Mouse (Mus musculus) heart, embryonic 10.5 days (tissue): ENCODE data around the gene Phyhd1. TPM values are rescaled to one million over a fixed set of nuclear protein-coding genes. Genes with fewer than 3 reads are reported as not detected.
A peak's percentile ranks its signal among the peaks of the same experiment; 100 is the strongest.

Experiments used
- DNase-seq: peaks from one replicate; pipeline ENCODE4 v3.0.0-alpha.2; 2017; ENCODE audit warnings: low spot score
- H3K27ac ChIP-seq: fragments of 300-500 bp; sonication (generic); 2 replicates; pipeline ENCODE4 v1.5.1; 2016; ENCODE audit warnings: mild to moderate bottlenecking
- H3K27me3 ChIP-seq: fragments of 300-500 bp; sonication (generic); 2 replicates; pipeline ENCODE4 v1.6.1; 2016; ENCODE audit warnings: mild to moderate bottlenecking; ENCODE audit not compliant: poor library complexity, insufficient read depth, severe bottlenecking
- H3K36me3 ChIP-seq: fragments of 300-500 bp; sonication (generic); 2 replicates; pipeline ENCODE4 v1.6.1; 2016; ENCODE audit warnings: mild to moderate bottlenecking, moderate library complexity
- H3K4me1 ChIP-seq: fragments of 300-500 bp; sonication (generic); 2 replicates; pipeline ENCODE4 v1.6.1; 2016; ENCODE audit warnings: mild to moderate bottlenecking
- H3K4me3 ChIP-seq: fragments of 300-500 bp; sonication (generic); 2 replicates; pipeline ENCODE4 v1.5.1; 2016; ENCODE audit warnings: mild to moderate bottlenecking, moderate library complexity
- H3K9me3 ChIP-seq: fragments of 300-500 bp; sonication (generic); 2 replicates; pipeline ENCODE4 v1.6.1; 2016; ENCODE audit warnings: mild to moderate bottlenecking, moderate library complexity
- WGBS: fragments of 180-500 bp; shearing (Covaris S2); methylation state at CpG from one replicate; pipeline ENCODE4 v1.1.7; 2016; 5-methylcytosine and 5-hydroxymethylcytosine counted together
- polyA plus RNA-seq: library from polyadenylated mRNA; unstranded; fragments of >200 nt; fragmentation: Nextera tagmentation; extraction: Ambion mirVana; gene quantifications from 2 replicates; pipeline ENCODE4 v1.2.1, GENCODE M21; 2016

Gene Phyhd1
- polyA plus RNA-seq, 1 experiment from 2014 or later, result 5.2 TPM

GRCm38 (mm10) chr2:30259131-30260064, 6.6 kb upstream of the Phyhd1 start:
- H3K4me3 ChIP-seq, result no peak overlapping the region
- peaks cover 31% of the 10 kb centered on the region for H3K4me1 ChIP-seq
- peak overlapping the region; percentile 42 for H3K27ac ChIP-seq
- no peaks in the 10 kb centered on the region for H3K27me3 ChIP-seq
- DNase-seq, result no peak
- WGBS, result 78% methylated on average over 15 of the region's 15 CpGs
- no peaks in the 10 kb centered on the region for H3K9me3 ChIP-seq
- H3K36me3 ChIP-seq, result peaks cover 96% of the 10 kb centered on the region

GRCm38 (mm10) chr2:30261064-30261736, 4.8 kb upstream of the Phyhd1 start:
- WGBS, result 82% methylated on average over 4 of the region's 4 CpGs
- no peaks in the 10 kb centered on the region for H3K27me3 ChIP-seq
- no peak overlapping the region for H3K27ac ChIP-seq
- DNase-seq, result no peak
- no peak overlapping the region for H3K4me3 ChIP-seq
- H3K9me3 ChIP-seq, result no peaks in the 10 kb centered on the region
- peaks cover 85% of the 10 kb centered on the region for H3K36me3 ChIP-seq
- peaks cover 49% of the 10 kb centered on the region for H3K4me1 ChIP-seq

GRCm38 (mm10) chr2:30261921-30262839, 3.8 kb upstream of the Phyhd1 start:
- Histone ChIP-seq H3K27me3 (no peaks in the 10 kb centered on the region), H3K27ac (peak overlapping the region; percentile 24; the same call in 1 of the 2 replicates), H3K4me3 (no peak overlapping the region), H3K36me3 (peaks cover 75% of the 10 kb centered on the region), H3K9me3 (no peaks in the 10 kb centered on the region), H3K4me1 (peaks cover 58% of the 10 kb centered on the region)
- no peak for DNase-seq
- 89% methylated on average over 18 of the region's 18 CpGs for WGBS

- Histone ChIP-seq H3K4me1 (peaks cover 53% of the 10 kb centered on the region), H3K36me3 (peaks cover 67% of the 10 kb centered on the region), H3K9me3 (no peaks in the 10 kb centered on the region), H3K4me3 (no peak overlapping the region), H3K27ac (no peak overlapping the region), H3K27me3 (no peaks in the 10 kb centered on the region)
- 57% methylated on average over 4 of the region's 4 CpGs for WGBS
- DNase-seq, result no peak
Observed at GRCm38 (mm10) chr2:30262840-30263441, 3.1 kb upstream of the Phyhd1 start.

GRCm38 (mm10) chr2:30263811-30264210, 2.2 kb upstream of the Phyhd1 start:
- Histone ChIP-seq H3K9me3 (no peaks in the 10 kb centered on the region), H3K4me1 (peaks cover 48% of the 10 kb centered on the region), H3K36me3 (peaks cover 58% of the 10 kb centered on the region), H3K4me3 (no peak overlapping the region), H3K27me3 (no peaks in the 10 kb centered on the region), H3K27ac (0 out of 2 replicates have a peak overlapping the region, but pooled peaks have one; percentile 10)
- DNase-seq, result no peak
- 87% methylated on average over 6 of the region's 6 CpGs for WGBS

GRCm38 (mm10) chr2:30264671-30265519, 1.1 kb upstream of the Phyhd1 start:
- no peaks in the 10 kb centered on the region for H3K9me3 ChIP-seq
- no peak for DNase-seq
- peaks cover 43% of the 10 kb centered on the region for H3K4me1 ChIP-seq
- H3K4me3 ChIP-seq, result no peak overlapping the region
- peaks cover 48% of the 10 kb centered on the region for H3K36me3 ChIP-seq
- H3K27ac ChIP-seq, result peak overlapping the region; percentile 85
- H3K27me3 ChIP-seq, result no peaks in the 10 kb centered on the region
- 73% methylated on average over 7 of the region's 7 CpGs for WGBS

- H3K36me3 ChIP-seq, result peaks cover 32% of the 10 kb centered on the region
- WGBS, result 18% methylated on average over 4 of the region's 4 CpGs
- peak overlapping the region; percentile 29 for H3K4me3 ChIP-seq
- H3K4me1 ChIP-seq, result peaks cover 46% of the 10 kb centered on the region
- no peaks in the 10 kb centered on the region for H3K27me3 ChIP-seq
- H3K27ac ChIP-seq, result peak overlapping the region; percentile 85
- no peaks in the 10 kb centered on the region for H3K9me3 ChIP-seq
- no peak for DNase-seq
Observed at GRCm38 (mm10) chr2:30266392-30266941, 464 bp downstream of the Phyhd1 start.

GRCm38 (mm10) chr2:30267466-30267865, 1.5 kb downstream of the Phyhd1 start:
- Histone ChIP-seq H3K4me1 (peaks cover 46% of the 10 kb centered on the region), H3K4me3 (no peak overlapping the region), H3K9me3 (no peaks in the 10 kb centered on the region), H3K36me3 (peaks cover 22% of the 10 kb centered on the region), H3K27ac (no peak overlapping the region), H3K27me3 (no peaks in the 10 kb centered on the region)
- 93% methylated on average over 2 of the region's 2 CpGs for WGBS
- no peak for DNase-seq

GRCm38 (mm10) chr2:30268371-30268770, 2.4 kb downstream of the Phyhd1 start:
- no peak for DNase-seq
- H3K27me3 ChIP-seq, result no peaks in the 10 kb centered on the region
- 46% methylated on average over 4 of the region's 4 CpGs for WGBS
- peaks cover 42% of the 10 kb centered on the region for H3K4me1 ChIP-seq
- H3K4me3 ChIP-seq, result no peak overlapping the region
- peak overlapping the region; percentile 52 for H3K27ac ChIP-seq
- H3K9me3 ChIP-seq, result no peaks in the 10 kb centered on the region
- H3K36me3 ChIP-seq, result peaks cover 18% of the 10 kb centered on the region

- no peaks in the 10 kb centered on the region for H3K9me3 ChIP-seq
- DNase-seq, result no peak
- H3K27ac ChIP-seq, result peak overlapping the region; percentile 47; the same call in 1 of the 2 replicates
- H3K36me3 ChIP-seq, result peaks cover 8% of the 10 kb centered on the region
- H3K27me3 ChIP-seq, result no peaks in the 10 kb centered on the region
- 86% methylated on average over 17 of the region's 17 CpGs for WGBS
- H3K4me1 ChIP-seq, result peaks cover 40% of the 10 kb centered on the region
- H3K4me3 ChIP-seq, result no peak overlapping the region
Observed at GRCm38 (mm10) chr2:30269241-30269990, 3.4 kb downstream of the Phyhd1 start.

GRCm38 (mm10) chr2:30270134-30270533, 4.1 kb downstream of the Phyhd1 start:
- 0 out of 2 replicates have a peak overlapping the region, but pooled peaks have one; percentile 47 for H3K27ac ChIP-seq
- no peak for DNase-seq
- 33% methylated on average over 1 of the region's 1 CpGs for WGBS

More at GRCm38 (mm10) chr2:30270134-30270533, 4.1 kb downstream of the Phyhd1 start:
- H3K4me1 ChIP-seq, result peaks cover 33% of the 10 kb centered on the region
- H3K9me3 ChIP-seq, result no peaks in the 10 kb centered on the region
- peaks cover 3% of the 10 kb centered on the region; the same call in 1 of the 2 replicates for H3K36me3 ChIP-seq
- no peak overlapping the region for H3K4me3 ChIP-seq
- H3K27me3 ChIP-seq, result no peaks in the 10 kb centered on the region
